Mouse (Mus musculus) hindbrain, postnatal 0 days (tissue): ENCODE data around the gene Rtp4. TPM values are rescaled to one million over a fixed set of nuclear protein-coding genes. Genes with fewer than 3 reads are reported as not detected.

ENCODE experiments used
- ATAC-seq: fragments of 200-750 bp; cut with Nextera tagmentation; 2 replicates; pipeline ENCODE4 v1.8.0; 2017; ENCODE audit warnings: mild to moderate bottlenecking, moderate TSS enrichment, moderate library complexity
- DNase-seq: peaks from one replicate; pipeline ENCODE4 v3.0.0-alpha.2; 2015; ENCODE audit warnings: low spot score
- H3K27ac ChIP-seq: fragments of 300-500 bp; sonication (generic); 2 replicates; pipeline ENCODE4 v1.5.1; 2014; ENCODE audit warnings: mild to moderate bottlenecking
- H3K27me3 ChIP-seq: fragments of 300-500 bp; sonication (generic); 2 replicates; pipeline ENCODE4 v1.6.1; 2014; ENCODE audit warnings: low read length, mixed read lengths; ENCODE audit not compliant: insufficient read depth
- H3K36me3 ChIP-seq: fragments of 300-500 bp; sonication (generic); 2 replicates; pipeline ENCODE4 v1.6.1; 2014; ENCODE audit warnings: low read length, mixed read lengths; ENCODE audit not compliant: insufficient read depth
- H3K4me1 ChIP-seq: fragments of 300-500 bp; sonication (generic); 2 replicates; pipeline ENCODE4 v1.6.1; 2014; ENCODE audit warnings: antibody characterized with exemption, low read length, mixed read lengths; ENCODE audit not compliant: insufficient read depth
- H3K4me2 ChIP-seq: fragments of 300-500 bp; sonication (generic); 2 replicates; pipeline ENCODE4 v1.6.1; 2014; ENCODE audit warnings: low read depth, mild to moderate bottlenecking, low read length, moderate library complexity, mixed read lengths
- H3K4me3 ChIP-seq: fragments of 300-500 bp; sonication (generic); 2 replicates; pipeline ENCODE4 v1.5.1; 2014; ENCODE audit warnings: low read length
- H3K9ac ChIP-seq: fragments of 300-500 bp; sonication (generic); replicated peaks from 2 replicates; pipeline ENCODE4 v1.6.1; 2014; ENCODE audit warnings: mild to moderate bottlenecking, low read length, moderate library complexity, mixed read lengths
- H3K9me3 ChIP-seq: fragments of 300-500 bp; sonication (generic); 2 replicates; pipeline ENCODE4 v1.6.1; 2016; ENCODE audit warnings: low read length, mixed read lengths
- CTCF ChIP-seq: IDR thresholded peaks from 2 replicates; pipeline ENCODE4 v1.5.1; 2016; ENCODE audit warnings: antibody characterized with exemption, control low read depth, low read depth
- WGBS: fragments of 180-500 bp; shearing (Covaris S2); extraction: QIAGEN DNeasy Blood & Tissue Kit; methylation state at CpG from one replicate; pipeline ENCODE4 v1.1.7; 2014; 5-methylcytosine and 5-hydroxymethylcytosine counted together
- polyA plus RNA-seq: library from polyadenylated mRNA; unstranded; fragments of >200 nt; fragmentation: Nextera tagmentation; extraction: Ambion mirVana; gene quantifications from 2 replicates; pipeline ENCODE4 v1.2.1, GENCODE M21; 2015
- total RNA-seq: library from RNA; depleted of rRNA; stranded (reverse); fragments of >200 nt; gene quantifications from 2 replicates; pipeline ENCODE4 v1.2.3, GENCODE M21; 2014

The Rtp4 gene
- total and polyA plus RNA-seq, 2 experiments from 2014 or later, result 4.7 to 8.6 TPM

- no peak for ATAC-seq
- peak overlapping the region; percentile 64; the same call in 1 of the 2 replicates for H3K9ac ChIP-seq
- H3K27me3 ChIP-seq, result no peaks in the 10 kb centered on the region
- peaks cover 45% of the 10 kb centered on the region for H3K4me1 ChIP-seq
- H3K27ac ChIP-seq, result peak overlapping the region; percentile 69
- peak; percentile 46 for DNase-seq
- no peak for TF ChIP-seq CTCF
- peak overlapping the region; percentile 68 for H3K4me2 ChIP-seq
- H3K9me3 ChIP-seq, result no peaks in the 10 kb centered on the region
- H3K4me3 ChIP-seq, result peak overlapping the region; percentile 46
- no peaks in the 10 kb centered on the region for H3K36me3 ChIP-seq
- 33% methylated on average over 10 of the region's 10 CpGs for WGBS
These were observed 1.3 kb upstream of the Rtp4 start for GRCm38 (mm10) chr16:23518567-23519369.

- Histone ChIP-seq H3K4me1 (peaks cover 45% of the 10 kb centered on the region), H3K27ac (peak overlapping the region; percentile 82), H3K4me2 (peak overlapping the region; percentile 68), H3K9ac (peak overlapping the region; percentile 64), H3K36me3 (no peaks in the 10 kb centered on the region), H3K9me3 (no peaks in the 10 kb centered on the region), H3K4me3 (peak overlapping the region; percentile 46), H3K27me3 (no peaks in the 10 kb centered on the region)
- no peak for DNase-seq
- WGBS, result 3% methylated on average over 1 of the region's 1 CpGs
- ATAC-seq, result no peak
- no peak for TF ChIP-seq CTCF
These were observed 320 bp upstream of the Rtp4 start for GRCm38 (mm10) chr16:23519771-23520170.

GRCm38 (mm10) chr16:23521092-23521491 lies 1.0 kb downstream of the Rtp4 start:
- H3K9ac ChIP-seq, result no peak overlapping the region
- H3K27me3 ChIP-seq, result no peaks in the 10 kb centered on the region
- H3K4me3 ChIP-seq, result peak overlapping the region; percentile 46; the same call in 1 of the 2 replicates
- no peaks in the 10 kb centered on the region for H3K9me3 ChIP-seq
- H3K4me1 ChIP-seq, result peaks cover 41% of the 10 kb centered on the region
- no peak for TF ChIP-seq CTCF
- 11% methylated on average over 5 of the region's 5 CpGs for WGBS
- peak overlapping the region; percentile 82 for H3K27ac ChIP-seq
- no peaks in the 10 kb centered on the region for H3K36me3 ChIP-seq
- peak overlapping the region; percentile 68 for H3K4me2 ChIP-seq
- ATAC-seq (no peak), DNase-seq (no peak)

GRCm38 (mm10) chr16:23522081-23522480 lies 2.0 kb downstream of the Rtp4 start:
- no peaks in the 10 kb centered on the region for H3K27me3 ChIP-seq
- WGBS, result 60% methylated on average over 5 of the region's 5 CpGs
- TF ChIP-seq CTCF, result no peak
- H3K4me2 ChIP-seq, result no peak overlapping the region
- no peaks in the 10 kb centered on the region for H3K36me3 ChIP-seq
- peaks cover 41% of the 10 kb centered on the region for H3K4me1 ChIP-seq
- DNase-seq, result no peak
- ATAC-seq, result no peak
- H3K4me3 ChIP-seq, result no peak overlapping the region
- H3K9me3 ChIP-seq, result no peaks in the 10 kb centered on the region
- H3K27ac ChIP-seq, result no peak overlapping the region
- no peak overlapping the region for H3K9ac ChIP-seq

GRCm38 (mm10) chr16:23529186-23529585 lies 9.1 kb downstream of the Rtp4 start:
- H3K4me1 ChIP-seq, result no peaks in the 10 kb centered on the region
- H3K36me3 ChIP-seq, result no peaks in the 10 kb centered on the region
- ATAC-seq, result no peak
- H3K4me2 ChIP-seq, result no peak overlapping the region
- no peak overlapping the region for H3K9ac ChIP-seq
- no peak for DNase-seq
- TF ChIP-seq CTCF, result no peak
- H3K9me3 ChIP-seq, result no peaks in the 10 kb centered on the region
- WGBS, result 68% methylated on average over 4 of the region's 4 CpGs
- no peaks in the 10 kb centered on the region for H3K27me3 ChIP-seq
- H3K27ac ChIP-seq, result no peak overlapping the region
- no peak overlapping the region for H3K4me3 ChIP-seq

GRCm38 (mm10) chr16:23533707-23534106 lies 13.6 kb downstream of the Rtp4 start:
- H3K4me3 ChIP-seq, result no peak overlapping the region
- ATAC-seq (no peak), DNase-seq (no peak)
- H3K4me2 ChIP-seq, result no peak overlapping the region
- 86% methylated on average over 3 of the region's 3 CpGs for WGBS
- H3K36me3 ChIP-seq, result no peaks in the 10 kb centered on the region
- H3K27me3 ChIP-seq, result no peaks in the 10 kb centered on the region
- H3K9me3 ChIP-seq, result no peaks in the 10 kb centered on the region
- H3K27ac ChIP-seq, result no peak overlapping the region
- H3K9ac ChIP-seq, result no peak overlapping the region
- TF ChIP-seq CTCF, result no peak
- H3K4me1 ChIP-seq, result no peaks in the 10 kb centered on the region

- Histone ChIP-seq H3K4me3 (no peak overlapping the region), H3K4me2 (no peak overlapping the region), H3K27me3 (no peaks in the 10 kb centered on the region), H3K4me1 (no peaks in the 10 kb centered on the region), H3K9me3 (no peaks in the 10 kb centered on the region), H3K27ac (no peak overlapping the region), H3K36me3 (no peaks in the 10 kb centered on the region), H3K9ac (no peak overlapping the region)
- DNase-seq (no peak), ATAC-seq (no peak)
- 65% methylated on average over 4 of the region's 4 CpGs for WGBS
- no peak for TF ChIP-seq CTCF
These were observed 21.0 kb downstream of the Rtp4 start for GRCm38 (mm10) chr16:23541046-23541445.
